Mouse (Mus musculus) embryonic facial prominence, embryonic 12.5 days (tissue): ENCODE data around the gene Akap7. TPM values are rescaled to one million over a fixed set of nuclear protein-coding genes. Genes with fewer than 3 reads are reported as not detected.
A peak's percentile ranks its signal among the peaks of the same experiment; 100 is the strongest.

Experiments
- ATAC-seq: fragments of 200-750 bp; cut with Nextera tagmentation; 2 replicates; pipeline ENCODE4 v1.8.0; 2017; ENCODE audit not compliant: insufficient number of reproducible peaks, insufficient read depth, low FRiP score, low TSS enrichment
- H3K27ac ChIP-seq: fragments of 300-500 bp; sonication (generic); 2 replicates; pipeline ENCODE4 v1.5.1; 2016; ENCODE audit warnings: mild to moderate bottlenecking
- H3K27me3 ChIP-seq: fragments of 300-500 bp; sonication (generic); 2 replicates; pipeline ENCODE4 v1.6.1; 2016; ENCODE audit warnings: mild to moderate bottlenecking, moderate library complexity
- H3K36me3 ChIP-seq: fragments of 300-500 bp; sonication (generic); 2 replicates; pipeline ENCODE4 v1.6.1; 2016; ENCODE audit warnings: mild to moderate bottlenecking
- H3K4me1 ChIP-seq: fragments of 300-500 bp; sonication (generic); 2 replicates; pipeline ENCODE4 v1.6.1; 2016
- H3K4me2 ChIP-seq: fragments of 300-500 bp; sonication (generic); replicated peaks from 2 replicates; pipeline ENCODE4 v1.6.1; 2016; ENCODE audit warnings: mild to moderate bottlenecking, moderate library complexity
- H3K4me3 ChIP-seq: fragments of 300-500 bp; sonication (generic); 2 replicates; pipeline ENCODE4 v1.5.1; 2016; ENCODE audit warnings: mild to moderate bottlenecking
- H3K9ac ChIP-seq: fragments of 300-500 bp; sonication (generic); 2 replicates; pipeline ENCODE4 v1.6.1; 2016; ENCODE audit warnings: mild to moderate bottlenecking, moderate library complexity
- H3K9me3 ChIP-seq: fragments of 300-500 bp; sonication (generic); 2 replicates; pipeline ENCODE4 v1.6.1; 2016; ENCODE audit warnings: mild to moderate bottlenecking, moderate library complexity
- WGBS: fragments of 180-500 bp; shearing (Covaris S2); methylation state at CpG from one replicate; pipeline ENCODE4 v1.1.7; 2016; 5-methylcytosine and 5-hydroxymethylcytosine counted together
- polyA plus RNA-seq: library from polyadenylated mRNA; unstranded; fragments of >200 nt; fragmentation: Nextera tagmentation; extraction: Ambion mirVana; gene quantifications from 2 replicates; pipeline ENCODE4 v1.2.1, GENCODE M21; 2016

The Akap7 gene
- polyA plus RNA-seq, 1 experiment from 2014 or later = 28.2 TPM

DNA sequence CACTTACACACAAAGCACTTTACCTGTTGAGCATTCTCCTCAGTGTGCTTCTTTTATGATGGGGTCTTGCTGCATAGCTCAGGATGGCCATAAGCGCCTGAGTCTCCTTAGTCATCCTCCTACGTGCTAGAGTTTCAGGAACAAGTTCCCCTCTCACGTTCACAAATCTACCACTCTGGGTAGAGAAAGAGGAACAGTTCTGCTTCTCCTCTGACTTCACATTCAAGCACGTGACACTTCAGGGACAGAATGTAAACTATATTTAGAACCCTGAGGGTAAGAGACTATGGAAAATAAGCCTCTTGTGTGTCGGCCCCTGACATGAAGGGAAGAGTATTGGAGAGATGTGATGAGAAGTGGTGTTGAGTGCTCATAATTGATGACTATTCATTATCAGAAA is 10.7 kb upstream of the Akap7 start:
- no peak overlapping the region for H3K27ac ChIP-seq
- H3K4me1 ChIP-seq = 0 out of 2 replicates have a peak, but pooled peaks cover 3% of the 10 kb centered on the region
- ATAC-seq = no peak
- no peak overlapping the region for H3K4me3 ChIP-seq
- H3K4me2 ChIP-seq = no peak overlapping the region
- WGBS = 83% methylated on average over 5 of the region's 5 CpGs
- H3K36me3 ChIP-seq = no peaks in the 10 kb centered on the region
- H3K9me3 ChIP-seq = no peaks in the 10 kb centered on the region
- H3K27me3 ChIP-seq = no peaks in the 10 kb centered on the region
- no peak overlapping the region for H3K9ac ChIP-seq

DNA sequence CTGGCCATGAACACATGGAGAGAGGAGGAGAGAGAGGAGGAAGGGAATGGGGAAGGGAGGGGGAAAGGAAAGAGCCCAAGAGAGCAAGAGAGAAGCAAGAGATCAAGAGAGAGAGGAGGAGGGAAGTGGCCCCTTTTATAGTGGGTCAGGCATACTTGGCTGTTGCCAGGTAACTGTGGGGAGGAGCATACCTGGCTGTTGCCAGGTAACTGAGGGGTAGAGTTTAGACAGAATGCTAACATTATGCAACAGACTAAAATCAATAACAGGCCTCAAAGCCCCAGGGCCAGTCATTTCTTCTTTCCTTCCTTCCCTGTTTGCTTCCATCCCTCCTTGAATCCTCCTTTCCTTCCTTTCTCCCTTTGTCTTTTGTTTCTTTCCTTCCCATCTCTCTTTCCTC is 10.0 kb upstream of the Akap7 start:
- Histone ChIP-seq H3K4me2 (no peak overlapping the region), H3K27ac (no peak overlapping the region), H3K36me3 (no peaks in the 10 kb centered on the region), H3K4me1 (0 out of 2 replicates have a peak, but pooled peaks cover 5% of the 10 kb centered on the region), H3K4me3 (no peak overlapping the region), H3K27me3 (no peaks in the 10 kb centered on the region), H3K9ac (no peak overlapping the region), H3K9me3 (no peaks in the 10 kb centered on the region)
- no peak for ATAC-seq

DNA sequence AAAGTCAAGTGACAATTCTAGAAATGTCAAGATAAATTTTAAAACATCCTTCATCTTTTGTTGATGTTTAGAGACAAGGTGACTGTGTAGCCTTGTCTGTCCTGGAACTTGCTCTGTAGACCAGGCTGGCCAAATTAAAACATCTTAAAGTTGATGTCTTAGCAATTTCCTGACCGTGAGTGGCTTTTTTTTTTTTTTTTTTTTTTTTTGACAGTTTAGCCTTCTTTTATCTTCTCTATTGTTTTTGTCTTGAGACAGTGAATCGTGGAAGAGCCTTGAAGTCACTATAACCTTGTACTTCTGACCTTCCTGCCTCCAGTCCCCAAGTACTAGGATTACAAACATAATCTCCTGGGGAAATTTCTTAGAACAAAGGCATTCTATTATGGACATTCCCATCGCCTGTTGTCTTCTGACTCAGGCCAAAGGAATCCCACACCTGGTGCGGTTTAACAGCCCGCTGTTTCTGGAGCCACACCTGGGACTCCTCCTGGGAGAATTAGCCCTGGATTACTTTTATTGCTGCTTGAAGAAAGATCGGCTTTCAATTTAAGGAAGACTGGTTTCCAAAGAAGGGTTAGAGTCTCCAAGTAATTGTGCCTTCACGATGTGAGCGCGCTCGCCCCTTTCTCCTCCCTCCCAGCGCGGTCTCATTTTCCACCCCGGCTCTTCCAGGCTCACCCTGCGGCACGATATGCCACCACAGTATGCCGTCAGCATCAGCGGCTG is 6.3 kb upstream of the Akap7 start:
- no peak for ATAC-seq
- Histone ChIP-seq H3K9me3 (no peaks in the 10 kb centered on the region), H3K4me3 (no peak overlapping the region), H3K9ac (no peak overlapping the region), H3K4me1 (0 out of 2 replicates have a peak, but pooled peaks cover 5% of the 10 kb centered on the region), H3K27ac (no peak overlapping the region), H3K36me3 (no peaks in the 10 kb centered on the region), H3K4me2 (peak overlapping the region; percentile 29), H3K27me3 (no peaks in the 10 kb centered on the region)
- WGBS = 6% methylated on average over 17 of the region's 17 CpGs

DNA sequence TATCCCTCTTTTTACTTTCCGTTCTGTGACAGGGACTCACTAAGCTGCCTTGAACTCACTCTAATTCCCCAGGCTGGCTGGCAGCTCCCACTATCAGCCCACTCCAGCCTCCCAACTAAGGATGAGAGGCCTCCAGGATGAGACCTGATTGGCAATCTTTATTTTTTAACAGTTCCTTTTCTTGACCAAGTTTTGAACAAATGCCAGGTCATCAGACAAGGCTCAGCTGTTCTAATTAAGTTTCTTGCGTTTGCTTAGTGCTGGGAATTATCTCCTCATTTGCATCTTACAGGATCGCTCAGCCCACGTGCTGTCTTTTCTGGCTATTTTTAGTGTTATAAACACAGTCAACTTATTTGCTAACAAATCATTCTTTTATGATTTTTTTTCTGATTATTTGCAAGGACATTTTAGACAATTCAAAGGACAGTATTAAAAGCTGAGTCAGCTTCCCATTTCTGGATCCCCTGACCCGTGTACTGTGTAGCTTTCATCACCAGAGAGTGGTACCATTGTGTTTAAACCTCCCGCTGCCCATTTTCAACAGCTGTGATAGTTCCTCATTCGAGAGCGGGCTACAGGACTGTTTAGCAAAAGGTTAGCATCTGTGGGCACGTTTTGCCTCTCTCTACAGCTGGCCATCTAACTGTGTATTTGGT is 4.0 kb upstream of the Akap7 start:
- no peak overlapping the region for H3K9ac ChIP-seq
- no peak overlapping the region for H3K27ac ChIP-seq
- 58% methylated on average over 9 of the region's 9 CpGs for WGBS
- H3K27me3 ChIP-seq = no peaks in the 10 kb centered on the region
- ATAC-seq = no peak
- H3K4me3 ChIP-seq = no peak overlapping the region
- no peaks in the 10 kb centered on the region for H3K36me3 ChIP-seq
- H3K4me2 ChIP-seq = no peak overlapping the region
- H3K9me3 ChIP-seq = no peaks in the 10 kb centered on the region
- 0 out of 2 replicates have a peak, but pooled peaks cover 3% of the 10 kb centered on the region for H3K4me1 ChIP-seq

DNA sequence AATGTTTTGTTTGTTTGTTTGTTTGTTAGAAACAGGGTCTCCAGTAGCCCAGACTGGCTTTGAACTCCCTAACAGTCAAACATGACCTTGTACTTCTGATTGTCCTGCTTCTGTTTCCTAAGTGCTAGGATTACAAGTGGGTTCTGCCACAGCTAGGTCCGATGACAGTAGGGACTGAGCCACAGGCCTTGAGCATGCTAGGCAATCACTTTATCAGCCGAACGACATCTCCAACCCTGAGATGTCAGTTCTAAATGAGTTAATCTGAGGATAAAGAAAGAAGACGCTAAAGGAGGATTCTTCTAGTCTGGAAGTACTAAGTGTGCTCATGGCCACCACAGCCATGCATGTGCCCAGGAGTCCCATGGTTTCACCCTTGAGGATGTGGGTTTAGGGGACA is 3.1 kb upstream of the Akap7 start:
- no peaks in the 10 kb centered on the region for H3K9me3 ChIP-seq
- H3K27me3 ChIP-seq = no peaks in the 10 kb centered on the region
- H3K4me2 ChIP-seq = no peak overlapping the region
- H3K36me3 ChIP-seq = no peaks in the 10 kb centered on the region
- no peak overlapping the region for H3K4me3 ChIP-seq
- 70% methylated on average over 4 of the region's 4 CpGs for WGBS
- no peak for ATAC-seq
- H3K27ac ChIP-seq = no peak overlapping the region
- H3K4me1 ChIP-seq = 0 out of 2 replicates have a peak, but pooled peaks cover 3% of the 10 kb centered on the region
- no peak overlapping the region for H3K9ac ChIP-seq

DNA sequence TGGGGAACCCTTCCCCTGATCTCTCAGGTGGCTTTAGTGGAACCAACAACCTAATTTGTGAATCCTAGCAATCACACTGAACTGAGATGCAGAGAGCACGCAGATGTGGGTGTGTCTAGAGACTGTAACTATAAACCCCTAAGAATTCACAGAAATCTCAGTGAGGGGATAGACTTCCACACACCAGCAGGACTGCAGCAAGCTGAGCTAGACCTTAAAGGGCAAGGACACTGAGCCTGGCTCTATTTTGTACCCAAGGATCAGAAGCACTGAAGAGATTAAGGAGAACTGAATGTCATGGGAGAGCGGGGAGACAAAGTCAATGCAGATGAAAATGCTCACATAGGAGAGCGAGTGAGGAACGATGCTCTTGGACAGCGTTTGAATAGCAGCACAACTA is 2.3 kb upstream of the Akap7 start:
- ATAC-seq = no peak
- no peak overlapping the region for H3K4me3 ChIP-seq
- H3K27ac ChIP-seq = no peak overlapping the region
- no peak overlapping the region for H3K9ac ChIP-seq
- 81% methylated on average over 5 of the region's 5 CpGs for WGBS
- H3K4me2 ChIP-seq = no peak overlapping the region
- no peaks in the 10 kb centered on the region for H3K9me3 ChIP-seq
- no peaks in the 10 kb centered on the region for H3K36me3 ChIP-seq
- 0 out of 2 replicates have a peak, but pooled peaks cover 3% of the 10 kb centered on the region for H3K4me1 ChIP-seq
- H3K27me3 ChIP-seq = no peaks in the 10 kb centered on the region

DNA sequence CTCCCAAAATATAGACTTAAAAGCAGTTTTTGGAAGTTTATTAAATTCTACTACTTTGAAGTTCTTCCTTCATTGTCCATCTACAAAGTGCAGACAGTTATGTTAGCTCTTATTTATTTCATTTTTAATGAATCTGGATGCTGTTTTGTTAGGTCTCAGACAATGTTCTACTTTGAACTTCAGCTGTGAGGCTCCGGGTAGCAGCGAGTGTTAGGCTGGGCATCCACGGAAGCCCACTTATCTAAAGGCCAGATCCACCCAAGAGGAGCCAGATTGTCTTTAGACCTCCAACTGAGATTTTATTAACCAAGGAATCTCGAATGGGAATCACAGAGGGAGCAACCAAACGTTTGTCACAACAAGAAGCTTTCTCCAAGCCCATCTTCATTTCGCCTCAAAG is 2.5 kb downstream of the Akap7 start:
- 62% methylated on average over 6 of the region's 6 CpGs for WGBS
- H3K9ac ChIP-seq = no peak overlapping the region
- H3K27ac ChIP-seq = no peak overlapping the region
- H3K36me3 ChIP-seq = no peaks in the 10 kb centered on the region
- no peaks in the 10 kb centered on the region for H3K9me3 ChIP-seq
- no peak for ATAC-seq
- no peak overlapping the region for H3K4me2 ChIP-seq
- H3K27me3 ChIP-seq = no peaks in the 10 kb centered on the region
- H3K4me3 ChIP-seq = no peak overlapping the region
- no peaks in the 10 kb centered on the region for H3K4me1 ChIP-seq

DNA sequence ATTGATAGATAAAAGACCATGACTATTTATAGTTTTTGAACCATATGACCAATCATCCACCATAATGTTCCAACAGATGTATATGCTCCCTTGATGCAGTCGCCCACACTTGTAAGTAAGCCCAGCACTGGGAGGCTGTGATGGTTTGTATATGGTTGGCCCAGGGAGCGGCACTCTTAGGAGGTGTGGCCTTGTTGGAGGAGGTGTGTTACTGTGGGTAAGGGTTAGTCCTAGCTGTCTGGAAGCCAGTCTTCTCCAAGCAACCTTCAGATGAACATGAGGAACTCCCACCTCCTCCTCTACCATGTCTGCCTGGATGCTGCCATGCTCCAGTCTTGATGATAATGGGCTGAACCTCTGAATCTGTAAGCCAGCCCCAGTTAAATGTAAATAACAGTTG is 3.1 kb downstream of the Akap7 start:
- no peaks in the 10 kb centered on the region for H3K36me3 ChIP-seq
- no peak for ATAC-seq
- H3K9ac ChIP-seq = no peak overlapping the region
- no peak overlapping the region for H3K4me2 ChIP-seq
- no peaks in the 10 kb centered on the region for H3K27me3 ChIP-seq
- no peak overlapping the region for H3K27ac ChIP-seq
- 94% methylated on average over 2 of the region's 2 CpGs for WGBS
- no peaks in the 10 kb centered on the region for H3K4me1 ChIP-seq
- H3K4me3 ChIP-seq = no peak overlapping the region
- H3K9me3 ChIP-seq = no peaks in the 10 kb centered on the region

DNA sequence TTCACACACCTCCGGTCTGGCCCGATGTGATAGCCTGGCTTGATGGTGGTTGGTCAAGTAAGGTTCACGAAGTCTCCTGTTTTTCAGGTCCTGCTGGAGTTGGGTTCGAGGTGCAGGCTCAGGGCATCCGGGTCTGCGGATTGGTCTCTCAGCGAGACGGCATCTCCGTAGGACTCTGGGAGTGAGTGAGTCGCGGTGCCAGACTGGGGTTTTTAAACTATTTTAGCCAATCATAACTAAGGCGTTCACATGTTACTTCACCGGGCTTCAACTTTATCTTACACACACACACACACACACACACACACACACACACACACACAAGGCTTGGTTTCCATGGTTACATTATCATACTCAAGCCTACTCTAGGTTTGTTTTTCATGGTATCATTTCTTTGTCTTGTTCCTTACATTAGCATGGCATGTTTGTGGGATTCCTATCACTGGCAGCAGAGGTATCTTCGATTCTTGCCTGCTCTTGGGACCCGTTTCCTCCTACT is 8.6 kb downstream of the Akap7 start:
- no peaks in the 10 kb centered on the region for H3K27me3 ChIP-seq
- H3K4me2 ChIP-seq = no peak overlapping the region
- no peaks in the 10 kb centered on the region for H3K9me3 ChIP-seq
- peaks cover 16% of the 10 kb centered on the region for H3K4me1 ChIP-seq
- no peak overlapping the region for H3K9ac ChIP-seq
- ATAC-seq = no peak
- 96% methylated on average over 15 of the region's 15 CpGs for WGBS
- no peak overlapping the region for H3K27ac ChIP-seq
- H3K36me3 ChIP-seq = no peaks in the 10 kb centered on the region
- no peak overlapping the region for H3K4me3 ChIP-seq

DNA sequence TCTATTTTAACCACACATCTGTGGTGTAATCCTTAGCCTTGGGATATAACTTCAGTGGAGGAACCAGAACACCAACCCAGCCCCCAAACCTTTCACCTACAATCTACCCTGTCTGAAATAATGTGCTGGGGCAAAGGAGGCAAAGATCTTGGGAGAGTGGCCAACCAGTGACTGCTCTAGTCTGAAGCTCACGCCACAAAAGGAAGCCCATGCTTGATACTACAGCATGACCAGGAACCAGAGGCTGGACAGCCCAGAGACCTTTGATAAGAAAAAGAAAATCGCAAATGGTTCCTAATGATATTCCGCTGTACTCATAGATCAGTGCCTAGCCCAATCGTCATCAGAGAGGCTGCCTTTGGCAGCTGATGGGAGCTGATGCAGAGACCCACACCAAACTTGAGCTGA is 9.4 kb downstream of the Akap7 start:
- Histone ChIP-seq H3K27ac (peak overlapping the region; percentile 95), H3K4me2 (peak overlapping the region; percentile 59), H3K9me3 (no peaks in the 10 kb centered on the region), H3K4me3 (peak overlapping the region; percentile 55; the same call in 1 of the 2 replicates), H3K9ac (no peak overlapping the region), H3K4me1 (peaks cover 16% of the 10 kb centered on the region), H3K27me3 (no peaks in the 10 kb centered on the region), H3K36me3 (no peaks in the 10 kb centered on the region)
- no peak for ATAC-seq
- WGBS = 83% methylated on average over 4 of the region's 4 CpGs

DNA sequence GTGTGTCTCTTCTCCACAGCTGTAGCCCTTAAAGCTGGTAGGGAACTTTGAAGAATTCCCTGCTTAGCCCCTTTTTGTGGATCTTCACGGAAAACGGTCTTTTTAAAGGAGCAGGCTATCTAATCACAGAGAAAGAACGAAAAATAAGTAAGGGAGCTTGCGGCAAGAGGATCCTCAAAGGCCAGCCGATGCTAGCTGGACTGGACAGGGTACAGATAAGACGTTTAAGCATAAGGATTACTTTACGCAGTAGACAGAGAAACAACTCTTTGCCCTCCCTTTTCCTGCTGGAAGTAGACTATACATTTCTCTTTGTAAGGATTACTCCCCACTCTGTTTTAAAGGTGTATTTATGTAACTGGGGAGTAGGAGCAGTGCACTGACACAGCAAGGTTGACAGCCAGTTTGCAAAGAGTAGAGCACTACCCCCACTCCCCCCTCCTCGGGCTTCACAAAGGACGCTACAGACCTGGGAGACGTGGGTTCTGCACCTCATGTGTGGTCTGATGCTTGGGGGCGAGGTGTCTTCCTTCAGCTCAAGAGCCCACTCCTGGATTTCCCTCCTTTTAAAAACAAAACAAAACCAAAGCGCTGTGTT is 9.9 kb downstream of the Akap7 start:
- Histone ChIP-seq H3K9me3 (no peaks in the 10 kb centered on the region), H3K4me1 (peaks cover 16% of the 10 kb centered on the region), H3K4me3 (peak overlapping the region; percentile 55), H3K4me2 (peak overlapping the region; percentile 59), H3K27me3 (no peaks in the 10 kb centered on the region), H3K9ac (peak overlapping the region; percentile 82), H3K27ac (peak overlapping the region; percentile 95), H3K36me3 (no peaks in the 10 kb centered on the region)
- WGBS = 14% methylated on average over 12 of the region's 12 CpGs
- ATAC-seq = no peak
